Mouse (Mus musculus) hindbrain, postnatal 0 days (tissue): ENCODE measurements around the gene Tpk1. TPM values are rescaled to one million over a fixed set of nuclear protein-coding genes. Genes with fewer than 3 reads are reported as not detected.
A peak's percentile ranks its signal among the peaks of the same experiment; 100 is the strongest.

Source experiments
- ATAC-seq: fragments of 200-750 bp; cut with Nextera tagmentation; 2 replicates; pipeline ENCODE4 v1.8.0; 2017; ENCODE audit warnings: mild to moderate bottlenecking, moderate TSS enrichment, moderate library complexity
- DNase-seq: peaks from one replicate; pipeline ENCODE4 v3.0.0-alpha.2; 2015; ENCODE audit warnings: low spot score
- H3K27ac ChIP-seq: fragments of 300-500 bp; sonication (generic); 2 replicates; pipeline ENCODE4 v1.5.1; 2014; ENCODE audit warnings: mild to moderate bottlenecking
- H3K27me3 ChIP-seq: fragments of 300-500 bp; sonication (generic); 2 replicates; pipeline ENCODE4 v1.6.1; 2014; ENCODE audit warnings: low read length, mixed read lengths; ENCODE audit not compliant: insufficient read depth
- H3K36me3 ChIP-seq: fragments of 300-500 bp; sonication (generic); 2 replicates; pipeline ENCODE4 v1.6.1; 2014; ENCODE audit warnings: low read length, mixed read lengths; ENCODE audit not compliant: insufficient read depth
- H3K4me1 ChIP-seq: fragments of 300-500 bp; sonication (generic); 2 replicates; pipeline ENCODE4 v1.6.1; 2014; ENCODE audit warnings: antibody characterized with exemption, low read length, mixed read lengths; ENCODE audit not compliant: insufficient read depth
- H3K4me2 ChIP-seq: fragments of 300-500 bp; sonication (generic); 2 replicates; pipeline ENCODE4 v1.6.1; 2014; ENCODE audit warnings: low read depth, mild to moderate bottlenecking, low read length, moderate library complexity, mixed read lengths
- H3K4me3 ChIP-seq: fragments of 300-500 bp; sonication (generic); 2 replicates; pipeline ENCODE4 v1.5.1; 2014; ENCODE audit warnings: low read length
- H3K9ac ChIP-seq: fragments of 300-500 bp; sonication (generic); replicated peaks from 2 replicates; pipeline ENCODE4 v1.6.1; 2014; ENCODE audit warnings: mild to moderate bottlenecking, low read length, moderate library complexity, mixed read lengths
- H3K9me3 ChIP-seq: fragments of 300-500 bp; sonication (generic); 2 replicates; pipeline ENCODE4 v1.6.1; 2016; ENCODE audit warnings: low read length, mixed read lengths
- CTCF ChIP-seq: IDR thresholded peaks from 2 replicates; pipeline ENCODE4 v1.5.1; 2016; ENCODE audit warnings: antibody characterized with exemption, control low read depth, low read depth
- WGBS: fragments of 180-500 bp; shearing (Covaris S2); extraction: QIAGEN DNeasy Blood & Tissue Kit; methylation state at CpG from one replicate; pipeline ENCODE4 v1.1.7; 2014; 5-methylcytosine and 5-hydroxymethylcytosine counted together
- polyA plus RNA-seq: library from polyadenylated mRNA; unstranded; fragments of >200 nt; fragmentation: Nextera tagmentation; extraction: Ambion mirVana; gene quantifications from 2 replicates; pipeline ENCODE4 v1.2.1, GENCODE M21; 2015
- total RNA-seq: library from RNA; depleted of rRNA; stranded (reverse); fragments of >200 nt; gene quantifications from 2 replicates; pipeline ENCODE4 v1.2.3, GENCODE M21; 2014

Gene Tpk1
- total and polyA plus RNA-seq, 2 experiments from 2014 or later = 5.5 to 6.1 TPM

GRCm38 (mm10) chr6:43445856-43446255, 220.2 kb downstream of the Tpk1 start:
- ATAC-seq (no peak), DNase-seq (no peak)
- no peak overlapping the region for H3K4me2 ChIP-seq
- TF ChIP-seq CTCF = no peak
- no peaks in the 10 kb centered on the region for H3K36me3 ChIP-seq
- H3K9ac ChIP-seq = no peak overlapping the region
- no peaks in the 10 kb centered on the region for H3K27me3 ChIP-seq
- H3K4me1 ChIP-seq = no peaks in the 10 kb centered on the region
- 90% methylated on average over 2 of the region's 2 CpGs for WGBS
- H3K4me3 ChIP-seq = no peak overlapping the region
- H3K27ac ChIP-seq = no peak overlapping the region
- no peaks in the 10 kb centered on the region for H3K9me3 ChIP-seq

- no peak overlapping the region for H3K4me3 ChIP-seq
- no peak for ATAC-seq
- TF ChIP-seq CTCF = no peak
Measured at GRCm38 (mm10) chr6:43442191-43442590, 223.9 kb downstream of the Tpk1 start.

GRCm38 (mm10) chr6:43435987-43436541, 230.0 kb downstream of the Tpk1 start:
- whole genome bisulfite sequencing = 33% methylated on average over 2 of the region's 2 CpGs
- Histone ChIP-seq H3K4me3 (no peak overlapping the region), H3K36me3 (no peaks in the 10 kb centered on the region), H3K9me3 (no peaks in the 10 kb centered on the region), H3K27me3 (no peaks in the 10 kb centered on the region), H3K27ac (no peak overlapping the region), H3K4me1 (0 out of 2 replicates have a peak, but pooled peaks cover 2% of the 10 kb centered on the region), H3K9ac (no peak overlapping the region), H3K4me2 (no peak overlapping the region)
- DNase-seq = peak; percentile 81
- no peak for TF ChIP-seq CTCF
- no peak for ATAC-seq

More at GRCm38 (mm10) chr6:43442191-43442590, 223.9 kb downstream of the Tpk1 start:
- H3K4me2 ChIP-seq = no peak overlapping the region
- 92% methylated on average over 3 of the region's 3 CpGs for WGBS
- no peaks in the 10 kb centered on the region for H3K27me3 ChIP-seq
- H3K27ac ChIP-seq = no peak overlapping the region
- no peaks in the 10 kb centered on the region for H3K36me3 ChIP-seq
- H3K9me3 ChIP-seq = no peaks in the 10 kb centered on the region
- DNase-seq = no peak
- H3K9ac ChIP-seq = no peak overlapping the region
- H3K4me1 ChIP-seq = 0 out of 2 replicates have a peak, but pooled peaks cover 2% of the 10 kb centered on the region

GRCm38 (mm10) chr6:43434365-43434764, 231.7 kb downstream of the Tpk1 start:
- 94% methylated on average over 1 of the region's 1 CpGs for WGBS
- DNase-seq (no peak), ATAC-seq (no peak)
- 0 out of 2 replicates have a peak, but pooled peaks cover 2% of the 10 kb centered on the region for H3K4me1 ChIP-seq
- H3K4me2 ChIP-seq = no peak overlapping the region
- H3K36me3 ChIP-seq = no peaks in the 10 kb centered on the region
- no peak overlapping the region for H3K9ac ChIP-seq
- no peak overlapping the region for H3K4me3 ChIP-seq
- TF ChIP-seq CTCF = no peak
- H3K27ac ChIP-seq = no peak overlapping the region
- H3K27me3 ChIP-seq = no peaks in the 10 kb centered on the region
- H3K9me3 ChIP-seq = no peaks in the 10 kb centered on the region

GRCm38 (mm10) chr6:43424978-43425377, 241.1 kb downstream of the Tpk1 start:
- ATAC-seq (no peak), DNase-seq (no peak)
- WGBS = 57% methylated on average over 4 of the region's 4 CpGs

GRCm38 (mm10) chr6:43420358-43420979, 245.6 kb downstream of the Tpk1 start:
- ATAC-seq = no peak
- DNase-seq = no peak
- no peak for TF ChIP-seq CTCF
- H3K4me3 ChIP-seq = no peak overlapping the region
- no peak overlapping the region for H3K27ac ChIP-seq
- H3K27me3 ChIP-seq = no peaks in the 10 kb centered on the region
- no peak overlapping the region for H3K9ac ChIP-seq
- no peaks in the 10 kb centered on the region for H3K36me3 ChIP-seq
- no peak overlapping the region for H3K4me2 ChIP-seq
- 72% methylated on average over 7 of the region's 7 CpGs for WGBS
- no peaks in the 10 kb centered on the region for H3K4me1 ChIP-seq
- no peaks in the 10 kb centered on the region for H3K9me3 ChIP-seq

More at GRCm38 (mm10) chr6:43424978-43425377, 241.1 kb downstream of the Tpk1 start:
- Histone ChIP-seq H3K4me2 (no peak overlapping the region), H3K27ac (no peak overlapping the region), H3K4me3 (no peak overlapping the region), H3K36me3 (no peaks in the 10 kb centered on the region), H3K9me3 (no peaks in the 10 kb centered on the region), H3K27me3 (no peaks in the 10 kb centered on the region), H3K4me1 (no peaks in the 10 kb centered on the region), H3K9ac (no peak overlapping the region)
- TF ChIP-seq CTCF = peak; percentile 33; the same call in 1 of the 2 replicates

GRCm38 (mm10) chr6:43408949-43409348, 257.1 kb downstream of the Tpk1 start:
- no peak for ATAC-seq
- Histone ChIP-seq H3K4me3 (no peak overlapping the region), H3K9me3 (no peaks in the 10 kb centered on the region), H3K4me2 (no peak overlapping the region), H3K36me3 (no peaks in the 10 kb centered on the region), H3K9ac (no peak overlapping the region), H3K27ac (no peak overlapping the region), H3K4me1 (no peaks in the 10 kb centered on the region), H3K27me3 (no peaks in the 10 kb centered on the region)
- WGBS = 86% methylated on average over 1 of the region's 1 CpGs
- DNase-seq = no peak
- TF ChIP-seq CTCF = no peak
